Mouse (Mus musculus): ENCODE data around the gene Limch1.

The Limch1 gene

GRCm38 (mm10) chr5:67100564-67101394, 355.2 kb downstream of the Limch1 start:
- no peak for DNase-seq (ENCODE audit: low read depth, low spot score)

GRCm38 (mm10) chr5:67101395-67101760, 355.8 kb downstream of the Limch1 start:
- no peak for DNase-seq (ENCODE audit: low read depth, low spot score)

- DNase-seq (ENCODE audit: low read depth, low spot score), result no peak
These were observed 356.4 kb downstream of the Limch1 start for GRCm38 (mm10) chr5:67101793-67102600.

GRCm38 (mm10) chr5:67103016-67103415, 357.4 kb downstream of the Limch1 start:
- DNase-seq (ENCODE audit: low read depth, low spot score), result no peak

GRCm38 (mm10) chr5:67106261-67106660, 360.6 kb downstream of the Limch1 start:
- no peak for DNase-seq (ENCODE audit: low read depth, low spot score)
